Mouse (Mus musculus): ENCODE data around the gene Pigc. TPM values are rescaled to one million over a fixed set of nuclear protein-coding genes. Genes with fewer than 3 reads are reported as not detected.

Pigc gene
- total RNA-seq (2022): 10 to 100 TPM; 11.2 to 18.9 (median 14.7) TPM

- DNase-seq (ENCODE audit: low spot score in 2 of 2): peak; percentile 83 to 92
These were observed at the start of gene Pigc for GRCm38 (mm10) chr1:161968589-161969407. Gene Pigc, plus strand, starts transcription at chr1:161969186.

GRCm38 (mm10) chr1:161919594-161919993 lies 49.4 kb upstream of the Pigc start:
- DNase-seq (ENCODE audit: low spot score in 2 of 2): no peak

- no peak for DNase-seq (ENCODE audit: low spot score in 2 of 2)
These were observed 48.2 kb upstream of the Pigc start for GRCm38 (mm10) chr1:161920475-161921454.

GRCm38 (mm10) chr1:161921928-161922327 lies 47.1 kb upstream of the Pigc start:
- DNase-seq (ENCODE audit: low spot score in 2 of 2): no peak

GRCm38 (mm10) chr1:161924321-161924720 lies 44.7 kb upstream of the Pigc start:
- no peak for DNase-seq (ENCODE audit: low spot score in 2 of 2)

- DNase-seq (ENCODE audit: low spot score in 2 of 2): no peak
These were observed 43.6 kb upstream of the Pigc start for GRCm38 (mm10) chr1:161925281-161925805.

GRCm38 (mm10) chr1:161927976-161928375 lies 41.0 kb upstream of the Pigc start:
- DNase-seq (ENCODE audit: low spot score in 2 of 2): no peak

- DNase-seq (ENCODE audit: low spot score in 2 of 2): no peak
These were observed 37.7 kb upstream of the Pigc start for GRCm38 (mm10) chr1:161931313-161931712.

- no peak for DNase-seq (ENCODE audit: low spot score in 2 of 2)
These were observed 37.2 kb upstream of the Pigc start for GRCm38 (mm10) chr1:161931817-161932216.

GRCm38 (mm10) chr1:161932286-161932685 lies 36.7 kb upstream of the Pigc start:
- DNase-seq (ENCODE audit: low spot score in 2 of 2): no peak

GRCm38 (mm10) chr1:161942082-161942481 lies 26.9 kb upstream of the Pigc start:
- no peak for DNase-seq (ENCODE audit: low spot score in 2 of 2)

GRCm38 (mm10) chr1:161951009-161951779 lies 17.8 kb upstream of the Pigc start:
- no peak for DNase-seq (ENCODE audit: low spot score in 2 of 2)

- DNase-seq (ENCODE audit: low spot score in 2 of 2): no peak
These were observed 16.4 kb upstream of the Pigc start for GRCm38 (mm10) chr1:161952599-161952998.

- DNase-seq (ENCODE audit: low spot score in 2 of 2): no peak
These were observed 13.1 kb upstream of the Pigc start for GRCm38 (mm10) chr1:161955846-161956245.

- DNase-seq (ENCODE audit: low spot score in 2 of 2): no peak
These were observed 10.7 kb upstream of the Pigc start for GRCm38 (mm10) chr1:161957964-161958950.

- no peak for DNase-seq (ENCODE audit: low spot score in 2 of 2)
These were observed 6.3 kb upstream of the Pigc start for GRCm38 (mm10) chr1:161962465-161963377.

- no peak for DNase-seq (ENCODE audit: low spot score in 2 of 2)
These were observed 1.1 kb upstream of the Pigc start for GRCm38 (mm10) chr1:161967936-161968335.

- no peak for DNase-seq (ENCODE audit: low spot score in 2 of 2)
These were observed 1.9 kb downstream of the Pigc start for GRCm38 (mm10) chr1:161970874-161971273.

- no peak for DNase-seq (ENCODE audit: low spot score in 2 of 2)
These were observed 3.2 kb downstream of the Pigc start for GRCm38 (mm10) chr1:161972233-161972632.
